Mouse (Mus musculus): ENCODE data around the gene Myt1l. TPM values are rescaled to one million over a fixed set of nuclear protein-coding genes. Genes with fewer than 3 reads are reported as not detected.

Gene Myt1l
- total RNA-seq, 1 experiment from 2014 or later = not detected

- ATAC-seq (ENCODE audit: extremely low read depth, insufficient number of reproducible peaks, low FRiP score, poor library complexity, severe bottlenecking) = no peak
Measured at GRCm38 (mm10) chr12:29700026-29700425, 171.8 kb downstream of the Myt1l start.

- ATAC-seq (ENCODE audit: extremely low read depth, insufficient number of reproducible peaks, low FRiP score, poor library complexity, severe bottlenecking) = no peak
Measured at GRCm38 (mm10) chr12:29701076-29701475, 172.9 kb downstream of the Myt1l start.

GRCm38 (mm10) chr12:29701731-29702316 lies 173.6 kb downstream of the Myt1l start:
- no peak for ATAC-seq (ENCODE audit: extremely low read depth, insufficient number of reproducible peaks, low FRiP score, poor library complexity, severe bottlenecking)

- no peak for ATAC-seq (ENCODE audit: extremely low read depth, insufficient number of reproducible peaks, low FRiP score, poor library complexity, severe bottlenecking)
Measured at GRCm38 (mm10) chr12:29702626-29703025, 174.4 kb downstream of the Myt1l start.

GRCm38 (mm10) chr12:29703541-29703940 lies 175.4 kb downstream of the Myt1l start:
- ATAC-seq (ENCODE audit: extremely low read depth, insufficient number of reproducible peaks, low FRiP score, poor library complexity, severe bottlenecking) = no peak

- ATAC-seq (ENCODE audit: extremely low read depth, insufficient number of reproducible peaks, low FRiP score, poor library complexity, severe bottlenecking) = no peak
Measured at GRCm38 (mm10) chr12:29707094-29707493, 178.9 kb downstream of the Myt1l start.

GRCm38 (mm10) chr12:29708166-29708565 lies 180.0 kb downstream of the Myt1l start:
- ATAC-seq (ENCODE audit: extremely low read depth, insufficient number of reproducible peaks, low FRiP score, poor library complexity, severe bottlenecking) = no peak

GRCm38 (mm10) chr12:29712795-29713721 lies 184.9 kb downstream of the Myt1l start:
- no peak for ATAC-seq (ENCODE audit: extremely low read depth, insufficient number of reproducible peaks, low FRiP score, poor library complexity, severe bottlenecking)

GRCm38 (mm10) chr12:29723722-29724338 lies 195.6 kb downstream of the Myt1l start:
- ATAC-seq (ENCODE audit: extremely low read depth, insufficient number of reproducible peaks, low FRiP score, poor library complexity, severe bottlenecking) = no peak

- ATAC-seq (ENCODE audit: extremely low read depth, insufficient number of reproducible peaks, low FRiP score, poor library complexity, severe bottlenecking) = no peak
Measured at GRCm38 (mm10) chr12:29728294-29728693, 200.1 kb downstream of the Myt1l start.

GRCm38 (mm10) chr12:29740346-29741025 lies 212.3 kb downstream of the Myt1l start:
- no peak for ATAC-seq (ENCODE audit: extremely low read depth, insufficient number of reproducible peaks, low FRiP score, poor library complexity, severe bottlenecking)

GRCm38 (mm10) chr12:29741181-29741580 lies 213.0 kb downstream of the Myt1l start:
- ATAC-seq (ENCODE audit: extremely low read depth, insufficient number of reproducible peaks, low FRiP score, poor library complexity, severe bottlenecking) = no peak

- ATAC-seq (ENCODE audit: extremely low read depth, insufficient number of reproducible peaks, low FRiP score, poor library complexity, severe bottlenecking) = no peak
Measured at GRCm38 (mm10) chr12:29750604-29751128, 222.5 kb downstream of the Myt1l start.

GRCm38 (mm10) chr12:29755086-29755871 lies 227.1 kb downstream of the Myt1l start:
- ATAC-seq (ENCODE audit: extremely low read depth, insufficient number of reproducible peaks, low FRiP score, poor library complexity, severe bottlenecking) = no peak

- ATAC-seq (ENCODE audit: extremely low read depth, insufficient number of reproducible peaks, low FRiP score, poor library complexity, severe bottlenecking) = no peak
Measured at GRCm38 (mm10) chr12:29755872-29756265, 227.7 kb downstream of the Myt1l start.

- ATAC-seq (ENCODE audit: extremely low read depth, insufficient number of reproducible peaks, low FRiP score, poor library complexity, severe bottlenecking) = no peak
Measured at GRCm38 (mm10) chr12:29760611-29761010, 232.4 kb downstream of the Myt1l start.

GRCm38 (mm10) chr12:29766158-29766557 lies 238.0 kb downstream of the Myt1l start:
- no peak for ATAC-seq (ENCODE audit: extremely low read depth, insufficient number of reproducible peaks, low FRiP score, poor library complexity, severe bottlenecking)

- no peak for ATAC-seq (ENCODE audit: extremely low read depth, insufficient number of reproducible peaks, low FRiP score, poor library complexity, severe bottlenecking)
Measured at GRCm38 (mm10) chr12:29771791-29772190, 243.6 kb downstream of the Myt1l start.
